Mouse (Mus musculus) thymus, adult 2 months (tissue): ENCODE measurements at regions not wholly inside any gene's neighbourhood (a gene's known extent, or its start where the extent isn't known, plus 50 kb on each side); places are given as distances from the start of the nearest gene placed in this dataset.

Experiments used
- CTCF ChIP-seq: fragments of 200-500 bp; IDR thresholded peaks from 2 replicates; pipeline ENCODE4 v1.5.1; 2012; ENCODE audit warnings: mild to moderate bottlenecking, control low read depth, low read length, moderate library complexity, borderline replicate concordance; ENCODE audit not compliant: control insufficient read depth, poor library complexity, insufficient read depth; ENCODE audit errors: extremely low read depth
- POLR2A ChIP-seq: fragments of 200-500 bp; IDR thresholded peaks from 2 replicates; pipeline ENCODE4 v1.6.1; 2012; ENCODE audit warnings: mild to moderate bottlenecking, low read length, control low read depth, moderate library complexity; ENCODE audit not compliant: control insufficient read depth, poor library complexity, insufficient read depth; ENCODE audit errors: extremely low read depth

DNA sequence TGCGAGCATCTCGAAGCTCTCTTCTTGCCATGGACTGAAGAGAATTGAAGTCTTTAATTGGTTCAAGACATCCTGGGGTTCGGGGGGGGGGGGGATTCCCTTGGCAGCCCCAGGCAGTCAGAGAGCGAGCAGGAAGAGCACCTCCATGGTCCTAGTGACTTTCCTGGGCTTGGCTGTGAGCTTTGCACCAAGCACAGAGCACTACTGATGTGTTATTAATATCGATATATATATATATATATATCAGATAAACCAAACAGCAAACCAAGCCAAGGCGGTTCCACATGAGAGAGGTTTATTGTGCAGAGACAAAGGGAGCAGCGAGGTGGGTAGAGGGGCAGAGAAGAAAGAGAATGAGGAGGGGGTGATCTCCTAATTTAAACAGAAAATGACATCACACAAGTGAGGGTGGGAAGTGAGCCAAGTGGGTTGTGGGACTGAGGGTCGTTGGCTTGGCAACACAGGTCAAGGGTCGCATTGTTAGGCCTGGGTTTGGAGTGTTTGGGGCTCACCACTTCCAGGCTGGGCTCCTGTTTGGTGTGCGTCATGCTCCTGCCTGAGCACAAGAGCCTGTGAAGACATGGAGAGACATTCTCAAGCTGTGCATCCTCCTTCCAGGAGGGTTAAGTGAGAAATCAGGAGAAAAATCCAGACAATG, 119.9 kb downstream of the Bod1 start:
- TF ChIP-seq CTCF (no peak), POLR2A (no peak)
